Mouse (Mus musculus): ENCODE measurements around the gene Slc3a1. TPM values are rescaled to one million over a fixed set of nuclear protein-coding genes. Genes with fewer than 3 reads are reported as not detected.

Slc3a1 gene
- total RNA-seq, 2 experiments from 2014 or later, result 0.17 to 0.37 TPM

- DNase-seq (ENCODE audit: low spot score in 2 of 2), result no peak
Measured at GRCm38 (mm10) chr17:85087591-85087990, 59.4 kb downstream of the Slc3a1 start.

DNA sequence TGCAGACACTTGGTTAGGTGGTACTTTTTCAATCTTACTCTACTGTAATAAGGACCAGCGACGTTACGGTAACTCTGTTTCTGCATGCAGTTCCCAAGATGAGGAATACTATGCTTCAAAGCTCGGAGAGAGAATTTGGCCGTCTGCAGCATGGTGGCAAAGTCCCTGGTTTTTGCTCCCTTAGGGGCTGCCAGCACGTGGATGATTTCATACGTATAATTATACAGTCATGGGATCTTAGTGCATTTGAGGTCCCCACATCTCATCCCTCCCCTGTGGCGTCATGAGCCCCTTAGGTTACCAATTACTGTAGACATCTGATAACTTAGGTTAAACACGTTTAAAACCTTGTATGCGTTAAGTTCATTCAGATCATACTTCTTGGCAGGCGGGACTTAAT lies 60.2 kb downstream of the Slc3a1 start:
- no peak for DNase-seq (ENCODE audit: low spot score in 2 of 2)

DNA sequence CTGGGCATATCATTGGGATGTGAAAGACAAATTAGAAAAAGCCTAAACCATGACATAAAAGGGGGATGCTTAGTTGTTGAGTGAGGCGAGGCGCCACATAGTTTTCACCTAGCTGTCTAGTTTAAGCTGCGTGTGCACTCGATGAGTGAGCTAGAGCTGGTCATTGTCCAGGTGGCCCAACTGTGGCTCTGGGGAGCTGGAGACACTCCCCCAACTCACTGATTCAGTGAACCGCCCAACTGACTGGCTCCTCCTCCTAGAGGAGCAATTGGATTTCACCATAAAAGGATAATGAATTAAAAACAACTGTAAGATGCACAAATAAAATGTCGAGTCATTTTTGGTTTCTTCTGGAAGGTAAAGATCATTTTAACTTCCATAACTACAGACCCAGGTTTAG lies 60.8 kb downstream of the Slc3a1 start:
- DNase-seq (ENCODE audit: low spot score in 2 of 2), result no peak

DNA sequence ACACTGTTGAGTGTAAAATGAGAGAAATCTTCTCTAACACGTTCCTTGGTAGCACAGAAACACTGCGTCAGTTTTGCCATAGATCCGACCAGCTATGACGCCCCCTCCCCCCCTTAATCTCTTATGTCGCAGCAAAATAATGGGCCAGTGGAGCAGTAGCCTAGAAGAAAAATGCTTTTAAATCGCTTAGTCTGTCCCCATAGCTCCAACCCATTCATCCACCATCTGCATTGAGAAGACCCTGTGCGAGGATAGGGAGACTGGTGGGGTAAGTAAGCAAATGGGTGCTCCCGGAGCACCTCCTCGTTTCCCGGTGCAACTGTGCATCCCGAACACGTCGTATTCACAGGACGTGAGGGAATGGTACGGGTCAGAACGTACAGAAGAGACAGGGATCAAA lies 61.4 kb downstream of the Slc3a1 start:
- peak in 1 of 2 experiments; percentile 22 for DNase-seq (ENCODE audit: low spot score in 2 of 2)

GRCm38 (mm10) chr17:85090120-85091099 lies 62.2 kb downstream of the Slc3a1 start, which contains the start of the genes Prepl and Camkmt:
Prepl (minus strand) TSS chr17:85090241.
Camkmt (plus strand) TSS chr17:85090552.
- DNase-seq (ENCODE audit: low spot score in 2 of 2), result peak; percentile 94 to 97

- DNase-seq (ENCODE audit: low spot score in 2 of 2), result no peak
Measured at GRCm38 (mm10) chr17:85091762-85092161, 63.6 kb downstream of the Slc3a1 start.

DNA sequence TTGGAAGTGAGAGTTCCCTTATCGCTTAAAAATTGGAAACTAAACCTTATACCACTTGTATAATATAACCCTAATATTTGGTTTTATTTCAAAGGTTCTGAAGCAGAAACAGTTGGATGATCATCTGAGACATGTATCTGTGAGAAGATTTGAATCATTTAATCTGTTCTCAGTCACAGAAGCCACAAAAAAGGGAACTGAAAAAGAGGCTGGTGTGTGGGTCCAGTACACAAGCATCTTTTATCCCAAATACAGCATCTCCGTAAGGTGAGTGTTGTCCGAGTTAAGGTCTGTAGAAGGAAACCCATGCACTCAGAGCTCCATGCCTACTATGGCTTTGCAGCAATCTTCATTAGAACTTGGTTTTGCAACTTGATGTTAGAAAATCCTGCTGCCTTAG lies 68.2 kb downstream of the Slc3a1 start:
- DNase-seq (ENCODE audit: low spot score in 2 of 2), result no peak

- DNase-seq (ENCODE audit: low spot score in 2 of 2), result no peak
Measured at GRCm38 (mm10) chr17:85098677-85099323, 70.6 kb downstream of the Slc3a1 start.

DNA sequence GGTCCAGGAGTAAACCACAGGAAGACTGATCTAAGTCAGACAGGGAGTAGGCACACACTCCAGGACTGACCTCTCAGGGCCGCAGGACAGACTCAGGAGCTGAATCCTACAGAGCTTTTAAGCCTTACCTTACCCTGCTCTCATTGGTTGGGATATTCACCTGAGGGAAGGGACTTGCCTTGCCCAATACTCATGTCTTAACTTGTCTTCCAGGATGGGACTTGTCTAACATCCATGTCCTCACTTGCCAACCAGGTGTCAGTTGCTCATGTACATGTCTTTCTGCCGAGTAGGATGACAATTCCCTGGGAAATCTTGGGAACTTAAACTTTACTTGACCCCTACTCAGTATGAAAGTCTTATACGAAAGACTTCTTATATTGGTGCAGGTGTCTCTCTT lies 72.1 kb downstream of the Slc3a1 start:
- DNase-seq (ENCODE audit: low spot score in 2 of 2), result no peak

DNA sequence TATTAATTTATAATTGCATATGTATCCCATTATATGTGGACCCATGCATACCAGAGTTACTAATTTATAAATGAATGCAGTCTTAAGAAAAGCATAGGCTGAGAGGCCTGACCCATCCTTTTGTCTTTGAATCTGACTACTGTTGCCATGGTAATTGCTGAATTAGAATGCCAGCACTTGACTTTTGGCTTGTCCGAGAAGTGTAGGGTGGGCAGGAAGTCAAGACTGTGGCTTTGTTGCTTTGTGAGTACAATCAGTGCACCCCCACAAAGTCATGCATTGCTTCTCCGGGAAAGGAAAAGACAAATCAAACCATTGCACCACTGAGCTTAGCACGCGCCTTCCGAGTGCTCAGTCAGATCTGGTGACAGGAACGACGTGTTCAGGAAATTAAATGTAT lies 73.6 kb downstream of the Slc3a1 start:
- no peak for DNase-seq (ENCODE audit: low spot score in 2 of 2)

DNA sequence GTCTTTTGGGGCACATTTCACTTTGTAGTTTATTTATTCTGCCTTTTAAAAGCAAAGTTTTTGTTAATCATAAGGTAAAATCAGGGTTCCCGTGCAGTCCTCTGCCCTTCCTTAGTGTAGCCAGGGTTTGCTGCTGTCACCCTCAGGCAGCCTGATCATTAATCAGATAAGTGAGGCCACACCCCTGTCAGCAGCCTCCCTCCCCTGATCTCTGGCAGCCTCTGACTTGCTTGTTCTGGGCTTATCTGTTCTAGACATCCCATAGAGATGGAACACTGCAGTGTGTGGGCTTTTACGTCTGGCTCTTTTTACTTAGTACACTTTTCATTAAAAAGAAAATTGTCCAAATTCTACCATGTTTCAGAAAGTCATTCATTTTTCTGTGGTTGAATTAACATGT lies 75.1 kb downstream of the Slc3a1 start:
- DNase-seq (ENCODE audit: low spot score in 2 of 2), result no peak

- DNase-seq (ENCODE audit: low spot score in 2 of 2), result no peak
Measured at GRCm38 (mm10) chr17:85110640-85111039, 82.5 kb downstream of the Slc3a1 start.

DNA sequence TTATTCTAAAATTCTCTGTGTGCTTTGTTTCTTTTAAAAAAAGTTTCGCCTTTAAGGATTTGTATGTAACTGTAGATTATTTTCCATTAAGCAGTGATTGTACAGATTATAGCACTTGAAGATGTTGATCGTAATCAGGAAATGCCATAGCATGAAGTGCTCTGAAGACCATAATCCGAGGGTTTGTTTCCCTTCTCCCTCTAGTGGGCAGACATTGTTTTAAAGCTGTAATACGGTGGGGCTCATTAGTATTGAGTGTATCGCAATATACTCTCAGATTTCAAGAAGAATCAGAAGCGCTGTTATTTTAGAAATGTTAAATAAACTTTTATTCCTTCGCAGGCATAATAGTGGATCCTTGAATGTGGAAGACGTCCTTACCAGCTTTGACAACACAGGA lies 85.3 kb downstream of the Slc3a1 start:
- no peak for DNase-seq (ENCODE audit: low spot score in 2 of 2)

Other genes with a start within 250 kb of the Slc3a1 start
- 10 to 100 TPM; 63.5 to 66.1 TPM for gene Lrpprc, start 237.6 kb upstream of the Slc3a1 start, total RNA-seq (2021)
- 100 to 1,000 TPM; 119 to 125 TPM for gene Ppm1b, start 71.6 kb upstream of the Slc3a1 start, total RNA-seq (2021)
- gene Prepl, start 61.9 kb downstream of the Slc3a1 start, total RNA-seq (2021), result 100 to 1,000 TPM; 306 to 349 TPM
- 10 to 100 TPM; 11.8 to 12.7 TPM for gene Camkmt, start 62.2 kb downstream of the Slc3a1 start, total RNA-seq (2021)